Mouse (Mus musculus): ENCODE results near the gene Tnfrsf13c.

Gene Tnfrsf13c

DNA sequence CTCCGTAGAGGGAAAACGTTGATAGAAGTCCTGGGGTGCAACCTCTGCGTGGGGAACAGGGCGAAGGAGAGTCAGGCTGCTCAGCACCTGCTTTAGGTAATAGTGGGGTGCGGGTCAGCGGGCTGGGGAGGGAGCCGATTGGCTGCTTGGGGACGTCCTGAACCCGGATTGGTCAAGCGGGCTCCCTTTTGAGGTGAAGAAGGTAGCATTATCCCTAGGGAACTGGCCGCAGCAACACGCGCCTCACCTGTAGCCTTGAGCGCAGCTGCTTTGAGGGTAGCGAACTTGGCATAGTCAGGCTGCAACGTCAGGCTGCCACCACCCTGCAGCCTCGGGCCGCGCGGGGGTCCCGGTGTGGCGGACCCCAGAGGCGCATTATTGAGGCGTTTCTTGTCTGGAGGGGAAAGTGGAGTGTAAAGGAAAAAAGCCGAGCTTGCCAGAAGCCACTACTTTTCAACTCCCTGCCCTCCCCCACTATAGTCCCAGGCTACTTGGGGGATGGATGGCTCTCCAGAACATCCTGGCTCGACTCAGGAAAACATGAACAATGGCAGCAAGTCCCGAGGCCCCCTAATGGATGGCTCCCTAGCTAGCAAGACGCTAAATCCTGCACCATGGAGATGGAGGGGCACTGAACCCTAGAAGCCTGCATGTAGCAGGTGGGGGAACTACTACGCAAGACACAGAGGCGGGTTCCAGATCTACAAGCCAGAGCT, 16.5 kb downstream of the Tnfrsf13c start:
- DNase-seq (ENCODE audit: low spot score in 2 of 2), result no peak

DNA sequence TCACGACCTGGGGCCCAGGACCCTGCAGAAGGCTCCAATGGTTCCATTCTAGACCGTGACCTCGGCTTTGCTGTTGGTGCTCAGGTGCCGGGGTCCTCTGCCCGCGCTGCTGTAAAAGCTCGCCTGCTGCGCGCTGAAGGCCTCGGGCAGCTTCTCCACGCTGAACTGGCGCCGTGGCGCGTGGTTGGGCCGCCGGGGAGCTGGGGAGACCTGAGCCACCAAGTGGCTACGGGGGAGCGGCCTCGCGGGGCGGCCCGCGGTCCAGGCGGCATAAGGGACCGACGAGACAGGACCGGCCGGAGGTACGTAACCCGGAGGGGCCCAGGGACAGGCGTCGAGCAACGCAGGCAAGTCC, 17.1 kb downstream of the Tnfrsf13c start:
- DNase-seq (ENCODE audit: low spot score in 2 of 2), result no peak

DNA sequence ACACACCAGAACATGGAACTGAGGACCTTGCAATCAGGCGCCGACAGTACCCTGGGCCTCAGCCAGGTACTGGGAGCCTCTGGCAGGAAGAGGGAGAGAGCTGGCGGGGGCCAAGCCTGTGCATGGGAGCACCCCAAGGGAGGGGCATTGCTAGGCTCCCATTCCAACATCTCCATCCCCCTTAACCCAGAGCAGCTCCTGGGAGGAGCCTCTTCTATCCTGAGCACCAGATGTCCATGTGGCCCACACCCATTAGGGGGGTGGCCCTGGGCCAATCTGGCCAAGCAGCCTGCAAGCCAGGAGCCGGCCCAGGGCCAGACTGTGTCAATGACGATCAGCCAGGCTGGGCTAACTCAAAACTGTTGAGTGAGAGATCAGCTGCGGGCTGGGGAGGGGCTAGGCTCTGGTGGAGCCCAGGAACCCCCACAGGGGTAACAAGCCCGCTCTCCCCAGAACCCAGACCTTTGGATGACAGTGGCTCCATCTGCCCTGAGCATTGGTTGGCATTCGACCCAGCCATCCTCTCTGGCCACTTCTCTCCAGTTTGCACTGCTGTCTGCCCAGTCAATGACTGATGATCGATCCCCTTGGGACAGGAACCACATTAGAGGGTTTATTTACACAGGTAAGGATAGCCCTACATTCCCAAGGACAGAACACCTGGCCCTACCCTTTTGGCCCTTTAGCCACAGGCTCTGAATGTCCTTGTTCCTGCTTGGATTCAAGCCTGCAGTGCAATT, 17.6 kb downstream of the Tnfrsf13c start:
- peak in 1 of 2 experiments; percentile 36 for DNase-seq (ENCODE audit: low spot score in 2 of 2)

DNA sequence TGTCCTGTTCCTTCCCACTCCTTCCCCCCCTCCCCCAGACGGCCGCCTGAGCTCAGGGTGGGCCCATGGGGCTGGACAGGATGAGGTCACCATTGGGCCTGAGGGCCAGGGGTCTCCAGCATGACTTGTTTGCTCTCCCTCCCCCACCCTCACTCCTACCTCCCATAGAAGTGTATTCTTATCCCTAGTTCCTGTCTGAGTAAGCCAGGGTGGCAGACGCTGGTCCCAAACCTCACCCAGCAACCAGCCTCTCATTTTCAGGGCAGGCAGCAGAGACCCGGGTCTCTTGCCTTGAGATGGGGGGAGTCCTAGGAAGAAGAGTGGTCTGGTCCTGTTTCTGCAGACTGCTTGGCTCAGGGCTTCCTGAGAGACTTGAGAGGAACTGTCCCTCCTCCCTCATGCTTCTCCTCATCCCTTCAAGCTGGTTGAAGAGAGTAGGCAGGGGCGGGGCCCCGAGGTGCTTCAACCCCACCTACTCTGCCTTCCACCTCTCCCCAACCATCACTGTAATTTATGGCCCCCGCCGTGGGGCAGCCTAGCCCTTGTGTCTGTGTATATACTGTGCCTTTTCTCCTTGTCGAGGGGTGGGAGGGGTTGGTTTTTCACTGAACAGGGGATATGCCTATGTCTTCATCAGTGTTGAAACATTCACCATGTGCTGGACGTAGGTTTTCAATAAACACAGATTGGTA, 19.3 kb downstream of the Tnfrsf13c start:
- DNase-seq (ENCODE audit: low spot score in 2 of 2), result no peak

DNA sequence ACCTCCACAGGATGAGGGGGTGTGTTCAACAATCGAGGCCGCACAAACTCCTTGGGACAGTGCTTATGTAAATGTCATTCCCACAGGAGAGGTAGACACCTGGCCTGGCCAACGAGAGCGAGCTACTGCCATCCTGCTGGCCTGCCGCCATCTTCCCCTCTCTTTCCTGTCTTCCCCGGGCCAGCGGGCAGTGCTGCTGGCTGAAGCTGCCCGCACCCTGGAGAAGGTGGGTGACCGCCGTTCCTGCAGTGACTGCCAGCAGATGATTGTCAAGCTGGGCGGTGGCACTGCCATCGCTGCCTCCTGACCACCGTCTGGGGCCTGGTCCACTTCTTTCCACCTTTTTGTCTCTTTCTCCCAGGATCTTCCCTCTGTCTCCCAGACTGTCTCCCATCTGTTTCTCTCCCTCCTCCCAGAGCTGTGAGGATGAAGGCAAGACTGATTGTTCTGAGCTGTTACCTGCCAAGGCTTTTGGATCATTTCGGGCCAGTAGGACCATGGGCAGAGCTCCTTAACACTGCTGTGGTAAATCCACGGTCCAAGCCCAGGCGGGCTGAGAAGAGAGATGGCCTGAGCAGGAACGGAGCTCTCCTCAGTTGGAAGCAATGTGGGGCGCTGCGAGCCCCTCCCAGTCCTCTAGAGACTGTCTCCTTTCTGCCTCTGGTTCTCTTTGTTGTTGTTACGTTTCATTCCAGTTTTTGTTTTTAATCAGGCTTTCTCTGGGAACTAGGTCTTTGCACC, 20.4 kb downstream of the Tnfrsf13c start:
- DNase-seq (ENCODE audit: low spot score in 2 of 2), result no peak

DNA sequence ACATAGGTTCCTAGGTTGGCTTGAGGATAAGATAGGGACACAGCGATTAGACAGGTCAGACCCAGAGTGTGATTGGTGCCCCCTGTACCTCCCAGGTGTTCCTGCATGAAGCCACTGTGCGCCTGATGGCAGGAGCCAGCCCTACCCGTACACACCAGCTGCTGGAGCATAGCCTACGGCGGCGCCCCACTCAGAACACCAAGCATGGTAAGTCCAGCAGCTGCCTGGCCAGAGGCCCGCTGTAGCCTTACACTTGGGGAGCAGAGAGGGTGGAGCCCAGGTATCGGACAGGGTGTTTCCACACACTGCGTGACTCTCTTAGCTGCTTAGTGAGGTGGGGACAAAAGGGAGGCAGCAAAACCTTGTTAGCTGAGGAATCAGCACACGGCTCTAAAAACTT, 21.1 kb downstream of the Tnfrsf13c start:
- no peak for DNase-seq (ENCODE audit: low spot score in 2 of 2)

DNA sequence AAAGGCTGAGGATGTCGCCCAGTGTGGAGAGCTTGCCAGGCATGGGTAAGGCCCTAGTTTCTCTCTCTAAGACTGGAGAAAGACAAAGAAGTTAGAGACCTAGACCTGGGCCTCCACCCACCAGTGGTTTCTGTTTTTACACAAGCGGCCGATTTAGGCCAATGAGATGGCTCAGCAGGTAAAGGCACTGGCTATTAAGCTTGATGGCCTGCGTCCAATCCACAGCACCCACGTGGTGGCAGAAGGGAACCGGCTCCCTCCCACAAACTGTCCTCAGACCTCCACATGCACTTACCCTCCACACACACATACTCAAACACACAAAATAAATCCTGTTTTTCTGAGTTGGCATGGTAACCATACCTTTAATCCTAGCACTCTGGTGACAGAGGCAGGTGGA, 22.1 kb downstream of the Tnfrsf13c start:
- no peak for DNase-seq (ENCODE audit: low spot score in 2 of 2)

DNA sequence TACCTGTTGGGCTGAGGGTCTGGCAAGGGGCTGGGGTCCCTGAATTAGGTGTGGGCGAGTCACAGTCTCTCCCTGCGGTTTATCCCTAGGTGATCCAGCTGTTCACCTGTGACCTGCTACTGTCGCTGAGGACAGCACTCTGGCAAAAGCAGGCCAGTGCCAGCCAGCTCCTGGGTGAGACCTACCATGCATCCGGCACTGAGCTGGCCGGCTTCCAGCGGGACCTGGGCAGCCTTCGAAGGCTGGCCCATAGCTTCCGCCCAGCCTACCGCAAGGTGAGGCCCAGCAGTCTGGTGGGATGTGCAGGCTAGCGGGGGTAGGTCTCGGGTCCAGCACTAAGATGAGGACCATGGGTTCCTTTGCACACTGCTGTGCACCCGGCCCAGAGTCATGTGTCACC, 24.6 kb downstream of the Tnfrsf13c start:
- DNase-seq (ENCODE audit: low spot score in 2 of 2), result no peak

DNA sequence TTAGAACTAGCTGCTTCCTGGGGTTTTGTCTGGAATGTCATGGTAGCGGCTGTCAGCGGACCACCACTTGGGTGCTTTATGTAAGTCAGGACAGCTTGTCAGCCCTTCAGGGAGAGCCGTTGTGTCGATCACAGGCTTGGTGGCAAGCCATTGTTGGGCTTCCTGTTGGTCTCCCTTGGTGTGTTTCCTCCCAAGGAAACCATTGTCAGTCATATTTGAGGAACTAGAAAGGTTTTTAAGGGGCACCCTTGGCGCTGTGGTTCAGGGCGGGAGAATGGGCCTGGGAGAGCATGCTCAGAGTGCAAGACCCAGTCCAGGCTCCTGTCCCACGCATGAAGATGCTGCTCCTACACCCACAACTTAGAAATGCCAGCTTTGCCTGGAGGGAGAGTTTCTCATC, 25.8 kb downstream of the Tnfrsf13c start:
- no peak for DNase-seq (ENCODE audit: low spot score in 2 of 2)

DNA sequence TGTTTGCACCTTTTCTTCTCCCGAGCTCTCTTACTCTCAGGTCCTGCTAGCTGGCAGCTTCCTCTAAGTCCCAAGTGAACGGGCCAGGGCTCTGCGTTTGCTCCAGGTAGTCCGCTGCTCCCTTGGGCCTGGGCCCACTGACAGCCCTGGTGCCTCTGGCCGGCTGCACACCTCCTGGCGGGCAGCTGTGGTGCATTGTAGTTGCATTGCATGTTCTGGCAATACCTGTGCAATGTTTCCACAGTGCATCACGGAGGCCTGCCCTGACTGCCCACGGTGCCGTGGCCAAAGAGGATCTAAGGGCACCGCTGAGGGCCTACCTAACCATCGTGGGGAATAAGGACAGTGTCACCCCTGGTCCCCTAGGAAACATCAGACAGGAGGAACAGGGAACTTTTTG, 26.2 kb downstream of the Tnfrsf13c start:
- DNase-seq (ENCODE audit: low spot score in 2 of 2), result no peak

DNA sequence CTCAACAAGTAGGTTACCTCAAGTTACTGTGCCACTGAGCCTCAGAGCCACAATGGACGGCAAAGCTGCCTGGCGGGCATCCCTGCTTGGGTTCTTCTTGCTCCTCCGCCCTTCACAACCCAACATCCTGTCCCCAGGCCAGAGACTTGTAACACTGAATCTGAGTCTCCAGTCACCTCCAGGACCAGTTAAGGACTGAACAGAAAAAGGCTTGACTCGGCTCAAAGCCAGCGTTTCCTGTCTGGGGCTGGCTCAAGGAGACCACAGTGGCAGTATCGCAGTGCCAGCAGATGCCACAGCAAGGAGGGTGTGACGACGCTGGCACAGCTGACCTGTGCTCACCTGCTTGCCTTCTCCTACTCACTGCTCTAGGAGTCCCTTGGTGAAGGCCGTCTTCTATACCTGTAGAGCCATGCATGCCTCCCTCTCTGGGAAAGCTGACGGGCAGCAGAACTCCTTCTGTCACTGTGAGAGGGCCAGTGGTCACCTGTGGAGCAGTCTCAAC, 26.9 kb downstream of the Tnfrsf13c start:
- no peak for DNase-seq (ENCODE audit: low spot score in 2 of 2)

DNA sequence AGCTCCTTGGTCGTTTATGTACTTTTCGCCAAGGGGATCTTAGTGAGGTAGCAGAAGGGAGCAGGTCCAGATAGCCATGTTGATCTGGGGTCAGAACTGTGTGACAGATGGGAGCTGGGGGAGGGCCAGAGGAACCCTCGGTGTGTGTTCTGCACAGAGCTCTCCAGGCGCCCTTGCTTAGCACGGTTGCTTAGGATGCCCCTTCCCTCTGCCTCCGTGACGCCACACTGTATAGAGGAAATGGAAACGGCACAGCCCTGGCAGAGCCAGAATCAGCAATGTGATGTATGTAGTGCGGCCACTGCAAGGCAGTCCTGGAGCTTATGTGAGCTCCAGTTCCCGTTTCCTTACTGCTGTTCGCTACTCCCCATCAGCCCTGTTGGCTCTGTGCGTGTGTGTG, 27.9 kb downstream of the Tnfrsf13c start:
- no peak for DNase-seq (ENCODE audit: low spot score in 2 of 2)

DNA sequence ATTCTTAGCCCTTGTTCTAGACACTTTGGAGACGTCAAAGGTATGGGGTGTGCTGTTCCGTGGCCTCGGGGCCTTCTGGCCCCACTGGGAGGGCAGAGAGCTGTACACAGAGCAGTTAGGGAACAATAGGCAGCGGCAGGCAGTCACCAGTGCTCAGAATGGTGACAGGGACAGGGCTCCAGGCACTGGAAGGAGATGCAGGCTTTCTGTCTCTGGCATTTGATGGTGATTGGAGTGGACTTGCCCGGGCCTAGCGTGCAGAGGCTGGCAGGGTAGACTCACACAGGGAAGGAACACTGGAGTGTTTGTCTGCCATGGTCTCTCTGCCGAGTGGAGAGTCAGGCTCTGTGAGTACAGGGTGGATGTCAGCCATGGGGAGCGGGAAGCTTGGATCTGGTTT, 31.6 kb downstream of the Tnfrsf13c start:
- no peak for DNase-seq (ENCODE audit: low spot score in 2 of 2)

DNA sequence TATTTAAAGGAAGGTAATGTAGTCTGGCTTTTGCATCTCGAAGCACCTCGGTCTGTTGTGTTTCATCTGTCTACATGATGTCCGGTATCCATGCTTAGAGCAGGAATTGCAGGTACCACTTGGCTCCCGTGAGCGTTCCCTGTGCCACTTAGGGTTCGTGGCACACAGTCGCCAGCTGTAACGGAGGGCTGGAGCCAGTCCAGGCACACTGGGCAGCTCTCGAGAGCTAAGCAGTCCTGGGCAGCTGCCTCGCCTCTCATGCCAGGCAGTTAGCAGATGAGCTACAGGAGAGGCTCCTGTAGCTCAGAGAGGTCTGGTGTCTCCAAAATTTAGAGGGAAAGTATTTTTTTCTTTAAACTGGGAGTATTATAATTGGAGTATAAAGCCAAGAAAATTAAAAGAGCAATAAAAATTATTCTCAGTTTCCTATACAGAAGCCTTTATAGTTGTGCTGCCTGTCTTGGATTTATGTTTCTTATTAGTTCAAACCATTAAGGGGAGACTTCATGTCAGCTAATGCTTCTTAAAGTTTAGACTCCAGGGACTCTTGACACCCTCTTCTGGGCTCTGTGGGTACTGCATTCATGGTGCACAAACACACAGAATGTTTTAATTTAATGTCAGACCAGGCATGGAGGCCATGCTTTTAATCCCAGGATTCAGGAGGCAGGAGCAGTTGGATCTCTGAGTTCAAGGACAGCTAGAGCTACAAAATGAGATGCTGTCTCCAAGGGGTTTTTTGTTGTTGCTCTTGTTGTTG, 35.5 kb downstream of the Tnfrsf13c start:
- peak in 1 of 2 experiments; percentile 36 for DNase-seq (ENCODE audit: low spot score in 2 of 2)

DNA sequence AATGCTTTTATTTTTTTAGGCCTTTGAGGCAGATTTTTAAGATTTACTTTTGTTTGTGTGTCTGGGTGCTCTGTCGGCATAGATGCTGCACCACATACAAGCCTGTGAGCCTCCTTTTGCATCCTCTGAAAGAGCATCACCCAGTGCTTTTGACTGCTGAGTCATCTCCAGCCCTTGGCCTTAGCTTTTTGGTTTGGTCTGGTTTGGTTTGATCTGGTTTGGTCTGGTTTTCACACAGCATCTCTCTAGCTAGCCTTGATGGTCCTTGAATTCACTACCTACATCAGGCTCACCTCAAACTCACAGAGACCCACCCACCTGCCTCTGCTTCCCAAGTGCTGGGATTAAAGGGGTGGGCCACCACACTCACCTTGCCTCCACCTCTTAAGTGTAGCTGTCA, 36.2 kb downstream of the Tnfrsf13c start:
- no peak for DNase-seq (ENCODE audit: low spot score in 2 of 2)

DNA sequence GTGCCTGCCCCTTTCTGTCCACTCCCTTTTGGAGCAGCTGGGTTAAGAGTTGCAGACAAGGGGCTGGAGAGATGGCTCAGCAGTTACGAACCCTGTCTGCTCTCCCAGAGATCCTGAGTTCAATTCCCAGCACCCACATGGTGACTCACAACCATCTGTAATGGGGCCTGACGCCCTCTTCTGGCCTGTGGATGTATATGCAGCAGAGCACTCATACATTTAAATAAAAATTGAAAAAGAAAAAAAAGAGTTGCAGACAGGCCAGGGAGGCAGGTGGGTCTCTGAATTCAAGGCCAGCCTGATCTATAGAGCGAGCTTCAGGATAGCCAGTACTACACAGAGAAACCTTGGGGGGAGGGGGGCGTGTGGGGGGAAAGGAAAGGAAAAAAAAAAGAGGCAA, 36.8 kb downstream of the Tnfrsf13c start:
- DNase-seq (ENCODE audit: low spot score in 2 of 2), result no peak

DNA sequence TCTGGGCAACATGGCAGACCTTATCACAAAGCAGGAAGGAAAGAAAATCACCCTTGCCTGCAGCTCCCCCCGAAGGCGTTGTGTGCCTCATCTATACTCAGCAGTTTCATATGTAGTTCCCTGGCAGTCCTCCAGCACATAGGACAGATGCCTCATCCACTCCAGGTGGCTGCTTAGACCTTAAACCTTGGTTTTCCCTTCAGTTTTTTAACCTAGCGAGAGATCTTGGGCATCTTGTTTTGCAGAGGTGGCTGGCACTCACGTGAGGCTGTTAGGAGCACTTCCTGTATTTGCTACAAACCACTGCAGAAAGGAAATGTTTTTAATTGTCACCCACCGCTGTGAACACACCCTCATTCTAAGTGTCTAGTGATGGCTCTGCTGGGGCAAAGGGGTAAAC, 37.2 kb downstream of the Tnfrsf13c start:
- no peak for DNase-seq (ENCODE audit: low spot score in 2 of 2)

DNA sequence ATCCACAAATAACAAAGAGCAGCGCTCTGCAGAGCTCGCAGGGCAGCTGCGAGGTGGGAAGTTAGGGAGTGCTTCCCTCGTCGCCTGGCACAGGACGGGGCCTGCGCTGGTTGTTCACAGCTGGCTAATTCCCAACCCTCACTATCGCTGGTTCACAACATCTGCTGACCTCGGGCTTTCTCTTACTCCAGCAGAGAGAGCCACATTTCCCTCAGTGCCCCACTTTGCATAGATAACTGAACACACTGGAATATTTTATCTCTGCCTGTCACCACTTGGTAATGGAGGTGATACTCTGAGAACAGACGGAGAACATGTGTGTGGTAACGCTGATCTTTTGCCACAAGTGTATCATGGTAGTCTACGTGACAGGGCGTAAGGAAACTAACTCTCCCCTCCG, 38.0 kb downstream of the Tnfrsf13c start:
- DNase-seq (ENCODE audit: low spot score in 2 of 2), result no peak

DNA sequence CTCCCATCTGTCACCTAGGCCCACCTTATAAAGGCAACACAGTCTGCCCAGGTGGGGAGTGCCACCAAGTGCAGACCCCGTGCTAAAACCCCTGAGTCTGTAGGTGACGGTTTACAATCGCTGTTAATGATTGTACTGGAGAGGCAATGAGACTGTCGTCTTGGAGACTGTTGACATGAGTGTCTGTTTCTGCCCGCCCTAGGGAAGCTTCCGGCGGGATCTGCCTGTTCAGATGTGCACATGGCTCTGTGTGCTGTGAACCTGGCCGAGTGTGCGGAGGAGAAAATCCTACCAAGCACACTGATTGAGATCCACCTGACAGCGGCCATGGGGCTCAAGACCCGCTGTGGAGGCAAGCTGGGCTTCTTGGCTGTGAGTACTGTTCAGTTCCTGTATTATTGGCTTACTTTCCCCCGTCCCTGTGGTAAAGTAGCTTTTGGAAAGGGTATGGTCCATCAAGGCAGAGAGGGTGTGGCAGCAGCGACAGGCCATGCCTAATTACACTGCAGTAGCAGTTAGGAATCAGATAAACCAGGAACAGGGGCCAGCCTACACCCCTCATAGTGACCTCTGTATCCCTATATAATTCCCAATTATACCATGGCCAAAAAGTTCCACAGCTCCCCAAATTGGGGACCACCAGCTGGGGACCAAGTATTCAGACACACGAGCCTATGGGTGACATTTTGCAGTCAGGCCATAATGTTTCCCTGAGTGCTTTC, 38.9 kb downstream of the Tnfrsf13c start:
- DNase-seq (ENCODE audit: low spot score in 2 of 2), result no peak

DNA sequence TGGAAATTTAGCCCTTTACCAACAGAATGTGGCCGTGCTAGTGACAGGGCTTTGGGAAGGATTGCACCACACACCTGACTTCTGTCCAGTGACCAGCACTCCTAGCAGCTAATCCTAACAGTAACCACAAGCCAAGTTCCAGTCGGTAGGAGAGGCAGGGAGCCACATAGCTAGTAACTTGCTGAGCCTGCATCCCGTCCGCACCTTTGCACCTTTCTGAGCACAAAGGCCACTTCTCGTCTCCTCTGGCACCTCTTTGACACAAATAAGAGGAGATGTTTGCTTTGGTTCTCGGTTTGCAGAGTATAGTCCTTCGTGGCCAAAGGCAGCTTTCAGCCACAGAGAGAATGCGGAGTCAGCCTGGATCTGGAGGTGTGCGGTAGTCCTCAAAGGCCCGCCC, 39.5 kb downstream of the Tnfrsf13c start:
- DNase-seq (ENCODE audit: low spot score in 2 of 2), result no peak

DNA sequence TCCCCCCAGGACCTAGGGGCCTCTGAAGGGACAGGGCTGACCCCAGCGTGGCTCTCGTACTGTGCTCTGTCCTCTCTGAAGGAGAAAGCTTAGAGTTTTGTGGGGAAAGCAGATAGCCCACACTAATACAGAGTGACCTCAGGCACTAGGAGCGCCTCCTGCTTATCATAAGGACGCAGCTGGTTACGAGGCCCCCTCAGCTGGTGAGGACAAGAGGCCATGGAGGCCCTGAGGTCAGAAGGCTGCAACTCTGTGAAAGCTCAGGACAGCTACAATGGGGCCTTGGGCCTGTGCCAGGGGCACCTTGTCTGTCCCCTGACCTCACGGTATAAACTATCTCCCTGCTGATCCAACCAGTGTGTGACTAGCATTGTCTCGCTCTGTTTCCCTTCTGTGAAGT, 40.0 kb downstream of the Tnfrsf13c start:
- DNase-seq (ENCODE audit: low spot score in 2 of 2), result no peak

All from right cerebral cortex, adult 2 months (tissue).